In genomic region chr10:85467393-85467792, GRCm38 (mm10) we compare ENCODE assay signal across 19 mouse cellular contexts.
"Had no signal": no experiment of that assay in that cellular context is flagged by ENCODE, and none has a peak within 500 bp of the region (broad histone marks: within the 10 kb centered on the region; RNA-seq: fewer than 3 reads in every experiment).

No protein-coding gene starts in this region.

- H3K36me3 ChIP-seq: liver, embryonic 15.5 days; midbrain, embryonic 10.5 days; midbrain, embryonic 13.5 days; neural tube, embryonic 13.5 days; neural tube, embryonic 15.5 days had no signal

- H3K9me3 ChIP-seq: liver, embryonic 15.5 days; midbrain, embryonic 10.5 days; midbrain, embryonic 13.5 days; neural tube, embryonic 15.5 days had no signal

- ATAC-seq: liver, postnatal 0 days; midbrain, embryonic 13.5 days; midbrain, embryonic 16.5 days had no signal

- H3K9ac ChIP-seq: liver, embryonic 15.5 days; liver, postnatal 0 days; lung, embryonic 14.5 days; midbrain, embryonic 13.5 days; neural tube, embryonic 13.5 days; neural tube, embryonic 15.5 days had no signal

- H3K27ac ChIP-seq: liver, embryonic 15.5 days; midbrain, embryonic 13.5 days; neural tube, embryonic 13.5 days had no signal

- DNase-seq: liver, postnatal 0 days; lung, embryonic 14.5 days; lung, postnatal 14 days; lung, postnatal 4 days; retina, postnatal 1 day; right cerebral cortex, adult 18-20 months; right cerebral cortex, postnatal 25 days; right cerebral cortex, postnatal 4 days; spleen, adult 18-20 months; thymus, adult 18-20 months; thymus, postnatal 14 days; thymus, postnatal 36 days had no signal

- H3K27me3 ChIP-seq: liver, embryonic 15.5 days; midbrain, embryonic 13.5 days; neural tube, embryonic 13.5 days; neural tube, embryonic 15.5 days had no signal

- H3K4me2 ChIP-seq: liver, embryonic 15.5 days; lung, embryonic 14.5 days; midbrain, embryonic 13.5 days; neural tube, embryonic 13.5 days; neural tube, embryonic 15.5 days had no signal

- H3K4me1 ChIP-seq: liver, embryonic 15.5 days had no signal

- H3K4me3 ChIP-seq: liver, embryonic 15.5 days; midbrain, embryonic 10.5 days; midbrain, embryonic 13.5 days; myocyte; neural tube, embryonic 13.5 days; neural tube, embryonic 15.5 days had no signal
